Mouse (Mus musculus): ENCODE data around the gene Rsph4a.
"Not testable (repeated sequence)": the region's sequence is repeated elsewhere in the genome, so short reads cannot be mapped to it uniquely, and the experiment has no call there.

Gene Rsph4a

GRCm38 (mm10) chr10:33904530-33905481, at the start of gene Rsph4a:
Gene Rsph4a, plus strand, starts transcription at chr10:33905111.
- no peak for DNase-seq (ENCODE audit: low spot score in 2 of 2)

GRCm38 (mm10) chr10:33857421-33857820, 47.5 kb upstream of the Rsph4a start, which contains the start of gene Sult3a1:
Gene Sult3a1, plus strand, starts transcription at chr10:33857721.
- no peak for DNase-seq (ENCODE audit: low spot score in 2 of 2)

- no peak for DNase-seq (ENCODE audit: low spot score in 2 of 2)
Measured at GRCm38 (mm10) chr10:33865994-33866393, 38.9 kb upstream of the Rsph4a start.

- DNase-seq (ENCODE audit: low spot score in 2 of 2): no peak
Measured at GRCm38 (mm10) chr10:33870441-33870840, 34.5 kb upstream of the Rsph4a start.

GRCm38 (mm10) chr10:33872672-33873398, 32.1 kb upstream of the Rsph4a start:
- no peak for DNase-seq (ENCODE audit: low spot score in 2 of 2)

GRCm38 (mm10) chr10:33882411-33882810, 22.5 kb upstream of the Rsph4a start:
- not testable (repeated sequence) for DNase-seq (ENCODE audit: low spot score in 2 of 2)

- not testable (repeated sequence) for DNase-seq (ENCODE audit: low spot score in 2 of 2)
Measured at GRCm38 (mm10) chr10:33901520-33901919, 3.4 kb upstream of the Rsph4a start.

- no peak for DNase-seq (ENCODE audit: low spot score in 2 of 2)
Measured at GRCm38 (mm10) chr10:33905489-33905888, 578 bp downstream of the Rsph4a start.

- DNase-seq (ENCODE audit: low spot score in 2 of 2): no peak
Measured at GRCm38 (mm10) chr10:33940702-33941101, 35.8 kb downstream of the Rsph4a start.

- DNase-seq (ENCODE audit: low spot score in 2 of 2): no peak
Measured at GRCm38 (mm10) chr10:33945390-33945789, 40.5 kb downstream of the Rsph4a start.

GRCm38 (mm10) chr10:33946336-33946735, 41.4 kb downstream of the Rsph4a start:
- no peak for DNase-seq (ENCODE audit: low spot score in 2 of 2)

GRCm38 (mm10) chr10:33950803-33951583, 46.1 kb downstream of the Rsph4a start, which contains the start of gene Zup1:
Gene Zup1, minus strand, starts transcription at chr10:33951269.
- DNase-seq (ENCODE audit: low spot score in 2 of 2): peak; percentile 66 to 92

- no peak for DNase-seq (ENCODE audit: low spot score in 2 of 2)
Measured at GRCm38 (mm10) chr10:33952509-33952908, 47.6 kb downstream of the Rsph4a start.

Data from spleen, postnatal 10 days (tissue).